Mouse (Mus musculus) embryonic fibroblast, embryonic 13.5 days (primary cell): ENCODE measurements at regions not wholly inside any gene's neighbourhood (a gene's known extent, or its start where the extent isn't known, plus 50 kb on each side); places are given as distances from the start of the nearest gene placed in this dataset.

Experiments used
- CTCF ChIP-seq: IDR thresholded peaks from 2 replicates; pipeline ENCODE4 v1.5.1; 2011; ENCODE audit warnings: mild to moderate bottlenecking, control low read depth, low read length, moderate library complexity, borderline replicate concordance; ENCODE audit not compliant: insufficient read depth
- POLR2A ChIP-seq: IDR thresholded peaks from 2 replicates; pipeline ENCODE4 v1.6.1; 2011; ENCODE audit warnings: low read depth, mild to moderate bottlenecking, control low read depth, low read length, moderate library complexity

DNA sequence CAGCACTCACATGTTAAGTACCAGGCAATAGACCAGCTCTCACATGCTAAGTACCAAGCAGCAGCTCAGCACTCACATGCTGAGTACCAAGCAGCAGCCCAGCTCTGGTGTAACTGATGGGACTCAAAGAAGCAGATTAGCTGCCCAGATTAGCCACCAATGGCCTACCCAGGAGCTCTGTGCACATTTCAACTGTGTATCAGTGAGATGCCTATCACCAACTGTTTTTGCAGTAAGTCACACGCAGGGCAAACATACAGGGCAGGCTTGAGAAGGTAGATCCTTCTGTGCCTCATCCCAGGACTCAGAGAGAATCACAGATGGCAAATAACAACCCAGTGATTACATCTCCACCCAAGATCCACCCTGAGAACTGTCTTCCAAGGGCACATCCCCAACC, 190.7 kb downstream of the Ipo8 start:
- no peak for TF ChIP-seq POLR2A
- no peak for TF ChIP-seq CTCF
